Mouse (Mus musculus) spleen, postnatal 4 days (tissue): ENCODE results near the gene Hist1h2bc.
A peak's percentile ranks its signal among the peaks of the same experiment; 100 is the strongest.

ENCODE experiments used
- DNase-seq, 2 experiments: peaks; one replicate each; pipeline ENCODE4 v3.0.0; 2022; ENCODE audit warnings: low spot score in 2 of 2

The Hist1h2bc gene

GRCm38 (mm10) chr13:23698996-23699395, 15.0 kb downstream of the Hist1h2bc start:
- DNase-seq = peak in 1 of 2 experiments; percentile 28

- DNase-seq = peak in 1 of 2 experiments; percentile 52
These were observed 15.8 kb downstream of the Hist1h2bc start for GRCm38 (mm10) chr13:23699767-23700166.

GRCm38 (mm10) chr13:23700786-23701520, 17.0 kb downstream of the Hist1h2bc start:
- DNase-seq = peak; percentile 79 to 81

- DNase-seq = peak in 1 of 2 experiments; percentile 49
These were observed 18.2 kb downstream of the Hist1h2bc start for GRCm38 (mm10) chr13:23702220-23702619.

GRCm38 (mm10) chr13:23702801-23703200, 18.8 kb downstream of the Hist1h2bc start:
- peak in 1 of 2 experiments; percentile 47 for DNase-seq

GRCm38 (mm10) chr13:23705751-23706356, 21.9 kb downstream of the Hist1h2bc start:
- peak in 1 of 2 experiments; percentile 51 for DNase-seq

- DNase-seq = peak in 1 of 2 experiments; percentile 60
These were observed 22.8 kb downstream of the Hist1h2bc start for GRCm38 (mm10) chr13:23706771-23707170.

GRCm38 (mm10) chr13:23708041-23708440, 24.0 kb downstream of the Hist1h2bc start:
- DNase-seq = peak in 1 of 2 experiments; percentile 53

GRCm38 (mm10) chr13:23708654-23709053, 24.7 kb downstream of the Hist1h2bc start:
- DNase-seq = peak in 1 of 2 experiments; percentile 45

- DNase-seq = peak in 1 of 2 experiments; percentile 46
These were observed 25.8 kb downstream of the Hist1h2bc start for GRCm38 (mm10) chr13:23709714-23710373.

- peak; percentile 40 to 69 for DNase-seq
These were observed 26.5 kb downstream of the Hist1h2bc start, which contains the start of gene Hfe for GRCm38 (mm10) chr13:23710374-23711089. TSS of gene Hfe (minus strand) at chr13:23710854.

GRCm38 (mm10) chr13:23716261-23717042, 32.5 kb downstream of the Hist1h2bc start:
- DNase-seq = peak in 1 of 2 experiments; percentile 16

GRCm38 (mm10) chr13:23717176-23717575, 33.2 kb downstream of the Hist1h2bc start:
- DNase-seq = peak in 1 of 2 experiments; percentile 51

- DNase-seq = peak in 1 of 2 experiments; percentile 40
These were observed 33.7 kb downstream of the Hist1h2bc start for GRCm38 (mm10) chr13:23717593-23718245.

- DNase-seq = no peak
These were observed 40.2 kb downstream of the Hist1h2bc start for GRCm38 (mm10) chr13:23724239-23724638.

GRCm38 (mm10) chr13:23725213-23725612, 41.2 kb downstream of the Hist1h2bc start:
- peak in 1 of 2 experiments; percentile 34 for DNase-seq

- peak in 1 of 2 experiments; percentile 57 for DNase-seq
These were observed 44.6 kb downstream of the Hist1h2bc start for GRCm38 (mm10) chr13:23728472-23729191.

GRCm38 (mm10) chr13:23729192-23729525, 45.2 kb downstream of the Hist1h2bc start:
- peak in 1 of 2 experiments; percentile 49 for DNase-seq

- DNase-seq = peak in 1 of 2 experiments; percentile 54
These were observed 45.7 kb downstream of the Hist1h2bc start for GRCm38 (mm10) chr13:23729706-23730105.

- DNase-seq = peak in 1 of 2 experiments; percentile 49
These were observed 46.5 kb downstream of the Hist1h2bc start for GRCm38 (mm10) chr13:23730479-23730878.
